Mouse (Mus musculus) liver, embryonic 15.5 days (tissue): ENCODE data around the gene Pcp4l1. TPM values are rescaled to one million over a fixed set of nuclear protein-coding genes. Genes with fewer than 3 reads are reported as not detected.

Experiments used
- ATAC-seq: fragments of 200-750 bp; cut with Nextera tagmentation; 2 replicates; pipeline ENCODE4 v1.8.0; 2017; ENCODE audit warnings: moderate number of reproducible peaks, mild to moderate bottlenecking, moderate library complexity; ENCODE audit not compliant: insufficient read depth
- H3K27ac ChIP-seq: fragments of 300-500 bp; sonication (generic); replicated peaks from 2 replicates; pipeline ENCODE4 v1.5.1; 2015; ENCODE audit warnings: mild to moderate bottlenecking, inconsistent platforms
- H3K27me3 ChIP-seq: fragments of 300-500 bp; sonication (generic); 2 replicates; pipeline ENCODE4 v1.6.1; 2015; ENCODE audit warnings: mild to moderate bottlenecking, inconsistent platforms
- H3K36me3 ChIP-seq: fragments of 300-500 bp; sonication (generic); replicated peaks from 2 replicates; pipeline ENCODE4 v1.6.1; 2015; ENCODE audit warnings: moderate library complexity, mild to moderate bottlenecking, inconsistent platforms
- H3K4me1 ChIP-seq: fragments of 300-500 bp; sonication (generic); replicated peaks from 2 replicates; pipeline ENCODE4 v1.6.1; 2015; ENCODE audit warnings: inconsistent platforms
- H3K4me2 ChIP-seq: fragments of 300-500 bp; sonication (generic); 2 replicates; pipeline ENCODE4 v1.6.1; 2015; ENCODE audit warnings: moderate library complexity, mild to moderate bottlenecking, inconsistent platforms
- H3K4me3 ChIP-seq: fragments of 300-500 bp; sonication (generic); replicated peaks from 2 replicates; pipeline ENCODE4 v1.5.1; 2015; ENCODE audit warnings: mild to moderate bottlenecking, inconsistent platforms
- H3K9ac ChIP-seq: fragments of 300-500 bp; sonication (generic); 2 replicates; pipeline ENCODE4 v1.6.1; 2015; ENCODE audit warnings: moderate library complexity, mild to moderate bottlenecking, inconsistent platforms
- H3K9me3 ChIP-seq: fragments of 300-500 bp; sonication (generic); replicated peaks from 2 replicates; pipeline ENCODE4 v1.6.1; 2016; ENCODE audit warnings: inconsistent platforms
- WGBS: fragments of 180-500 bp; shearing (Covaris S2); methylation state at CpG from one replicate; pipeline ENCODE4 v1.1.7; 2015; ENCODE audit warnings: mixed read lengths; ENCODE audit not compliant: insufficient replicate concordance; 5-methylcytosine and 5-hydroxymethylcytosine counted together
- polyA plus RNA-seq: library from polyadenylated mRNA; unstranded; fragments of >200 nt; fragmentation: Nextera tagmentation; extraction: Ambion mirVana; gene quantifications from 2 replicates; pipeline ENCODE4 v1.2.1, GENCODE M21; 2015

The Pcp4l1 gene
- polyA plus RNA-seq, 1 experiment from 2014 or later, result 1.7 TPM

GRCm38 (mm10) chr1:171232348-171232747, 36.3 kb upstream of the Pcp4l1 start:
- Histone ChIP-seq H3K27me3 (no peaks in the 10 kb centered on the region), H3K9ac (no peak overlapping the region), H3K4me1 (peaks cover 39% of the 10 kb centered on the region), H3K4me2 (peak overlapping the region; percentile 27), H3K9me3 (no peaks in the 10 kb centered on the region), H3K36me3 (peaks cover 35% of the 10 kb centered on the region), H3K4me3 (peak overlapping the region; percentile 43), H3K27ac (peak overlapping the region; percentile 74; the same call in 1 of the 2 replicates)
- WGBS, result 42% methylated on average over 5 of the region's 5 CpGs
- ATAC-seq, result no peak

DNA sequence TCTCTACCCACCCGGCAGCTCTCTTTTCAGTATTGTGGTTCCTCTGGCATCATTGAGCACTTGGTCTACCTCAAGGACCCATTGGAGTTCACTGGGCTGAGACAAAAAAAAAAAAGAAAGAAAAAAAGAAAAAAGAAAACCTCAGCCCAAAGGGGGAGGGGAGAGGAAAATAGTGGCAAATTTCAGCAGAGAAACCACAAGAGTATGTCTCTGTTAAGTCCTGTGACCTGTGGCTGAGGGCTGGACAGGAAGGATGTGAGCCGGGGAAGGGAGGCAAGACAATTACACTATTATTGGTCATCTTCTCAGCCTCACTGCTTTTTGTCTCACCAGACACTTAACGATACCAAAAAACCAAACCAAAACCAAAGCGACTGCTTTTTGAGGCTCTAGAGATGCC, 35.8 kb upstream of the Pcp4l1 start:
- ATAC-seq, result no peak
- Histone ChIP-seq H3K27me3 (no peaks in the 10 kb centered on the region), H3K36me3 (peaks cover 30% of the 10 kb centered on the region), H3K9ac (no peak overlapping the region), H3K4me1 (peaks cover 39% of the 10 kb centered on the region), H3K4me3 (peak overlapping the region; percentile 43), H3K4me2 (peak overlapping the region; percentile 27), H3K9me3 (no peaks in the 10 kb centered on the region), H3K27ac (no peak overlapping the region)
- WGBS, result 26% methylated on average over 4 of the region's 4 CpGs

DNA sequence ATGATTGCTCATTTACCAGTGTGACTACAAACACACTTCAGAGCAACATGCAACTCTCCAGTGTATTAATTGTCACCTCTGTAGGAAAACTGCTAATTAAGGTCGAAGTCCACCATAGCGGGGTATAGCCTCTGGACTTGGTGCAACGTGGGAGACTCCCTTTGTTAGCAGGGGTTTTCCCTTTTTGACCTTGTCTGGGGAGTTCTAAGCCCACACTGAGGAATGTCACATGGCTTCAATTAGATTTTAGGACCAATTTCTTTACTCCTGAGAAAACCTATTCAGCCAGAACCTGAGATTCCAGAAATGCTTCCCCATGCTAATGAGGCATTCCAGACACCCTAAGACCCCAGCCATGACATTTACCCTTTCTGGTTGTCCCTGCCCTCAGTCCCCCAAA, 34.1 kb upstream of the Pcp4l1 start:
- Histone ChIP-seq H3K27me3 (no peaks in the 10 kb centered on the region), H3K9ac (no peak overlapping the region), H3K36me3 (peaks cover 15% of the 10 kb centered on the region), H3K27ac (no peak overlapping the region), H3K4me3 (no peak overlapping the region), H3K4me1 (peaks cover 35% of the 10 kb centered on the region), H3K9me3 (no peaks in the 10 kb centered on the region), H3K4me2 (no peak overlapping the region)
- ATAC-seq, result no peak
- 75% methylated on average over 3 of the region's 3 CpGs for WGBS

GRCm38 (mm10) chr1:171229750-171230149, 33.7 kb upstream of the Pcp4l1 start:
- H3K9me3 ChIP-seq, result no peaks in the 10 kb centered on the region
- WGBS, result 64% methylated on average over 6 of the region's 6 CpGs
- H3K4me2 ChIP-seq, result no peak overlapping the region
- no peak for ATAC-seq
- no peak overlapping the region for H3K9ac ChIP-seq
- no peak overlapping the region for H3K4me3 ChIP-seq
- H3K27ac ChIP-seq, result no peak overlapping the region
- no peaks in the 10 kb centered on the region for H3K27me3 ChIP-seq
- peaks cover 11% of the 10 kb centered on the region for H3K36me3 ChIP-seq
- H3K4me1 ChIP-seq, result peaks cover 30% of the 10 kb centered on the region

DNA sequence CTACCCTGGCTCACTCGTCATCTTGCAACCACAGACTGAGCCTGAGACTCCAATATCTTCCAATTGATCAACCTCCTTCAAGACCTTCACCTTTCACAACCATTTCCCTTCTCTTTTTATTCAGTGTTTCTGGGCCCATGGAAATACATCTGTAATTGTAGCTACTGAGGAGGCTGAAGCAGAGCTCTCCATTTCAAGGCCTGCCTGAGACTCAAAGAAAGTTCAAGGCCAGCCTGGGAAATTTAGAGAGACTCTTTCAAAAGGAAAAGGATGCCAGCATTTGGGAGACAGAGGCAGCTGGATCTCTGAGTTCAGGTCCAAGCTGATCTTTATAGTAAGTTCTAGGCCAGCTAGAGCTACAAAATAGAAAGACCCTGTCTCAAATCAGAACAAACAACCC, 31.8 kb upstream of the Pcp4l1 start:
- H3K4me3 ChIP-seq, result no peak overlapping the region
- H3K27ac ChIP-seq, result no peak overlapping the region
- ATAC-seq, result no peak
- no peaks in the 10 kb centered on the region for H3K9me3 ChIP-seq
- no peaks in the 10 kb centered on the region for H3K27me3 ChIP-seq
- H3K9ac ChIP-seq, result no peak overlapping the region
- H3K36me3 ChIP-seq, result no peaks in the 10 kb centered on the region
- peaks cover 16% of the 10 kb centered on the region for H3K4me1 ChIP-seq
- 19% methylated on average over 1 of the region's 1 CpGs for WGBS
- H3K4me2 ChIP-seq, result no peak overlapping the region

GRCm38 (mm10) chr1:171226780-171227179, 30.7 kb upstream of the Pcp4l1 start:
- Histone ChIP-seq H3K27ac (no peak overlapping the region; the same call in 1 of the 2 replicates), H3K27me3 (no peaks in the 10 kb centered on the region), H3K9me3 (no peaks in the 10 kb centered on the region), H3K4me2 (peak overlapping the region; percentile 41), H3K9ac (peak overlapping the region; percentile 25; the same call in 1 of the 2 replicates), H3K4me3 (peak overlapping the region; percentile 44), H3K4me1 (peaks cover 12% of the 10 kb centered on the region), H3K36me3 (no peaks in the 10 kb centered on the region)
- 43% methylated on average over 4 of the region's 4 CpGs for WGBS
- no peak for ATAC-seq

- Histone ChIP-seq H3K36me3 (0 out of 2 replicates have a peak, but pooled peaks cover 7% of the 10 kb centered on the region), H3K9me3 (no peaks in the 10 kb centered on the region), H3K4me1 (peaks cover 25% of the 10 kb centered on the region), H3K27me3 (no peaks in the 10 kb centered on the region), H3K4me2 (peak within 1 kb of the TSS; percentile 44), H3K4me3 (peak within 1 kb of the TSS; percentile 44), H3K9ac (0 out of 2 replicates have a peak within 1 kb of the TSS, but pooled peaks have one; percentile 25), H3K27ac (peak within 1 kb of the TSS; percentile 87)
- ATAC-seq, result 0 out of 2 replicates have a peak, but pooled peaks have one; percentile 4
- WGBS, result 64% methylated on average over 5 of the region's 5 CpGs
Measured at GRCm38 (mm10) chr1:171224857-171225256, 28.8 kb upstream of the Pcp4l1 start, which contains the start of gene Apoa2. Apoa2 (plus strand) TSS chr1:171225054.

- H3K4me1 ChIP-seq, result peaks cover 25% of the 10 kb centered on the region
- WGBS, result 79% methylated on average over 2 of the region's 2 CpGs
- no peak overlapping the region for H3K4me3 ChIP-seq
- no peaks in the 10 kb centered on the region for H3K27me3 ChIP-seq
- no peak overlapping the region; the same call in 1 of the 2 replicates for H3K4me2 ChIP-seq
- peak; percentile 21 for ATAC-seq
- H3K9ac ChIP-seq, result no peak overlapping the region
- no peaks in the 10 kb centered on the region for H3K9me3 ChIP-seq
- peak overlapping the region; percentile 87 for H3K27ac ChIP-seq
- H3K36me3 ChIP-seq, result peaks cover 17% of the 10 kb centered on the region
Measured at GRCm38 (mm10) chr1:171223796-171224195, 27.7 kb upstream of the Pcp4l1 start.

GRCm38 (mm10) chr1:171223168-171223567, 27.1 kb upstream of the Pcp4l1 start:
- no peak for ATAC-seq
- WGBS, result 54% methylated on average over 6 of the region's 6 CpGs
- no peaks in the 10 kb centered on the region for H3K9me3 ChIP-seq
- peak overlapping the region; percentile 90 for H3K4me2 ChIP-seq
- peak overlapping the region; percentile 59 for H3K9ac ChIP-seq
- peaks cover 25% of the 10 kb centered on the region for H3K4me1 ChIP-seq
- peaks cover 21% of the 10 kb centered on the region for H3K36me3 ChIP-seq
- no peaks in the 10 kb centered on the region for H3K27me3 ChIP-seq
- H3K4me3 ChIP-seq, result peak overlapping the region; percentile 69
- H3K27ac ChIP-seq, result peak overlapping the region; percentile 87

- Histone ChIP-seq H3K9me3 (no peaks in the 10 kb centered on the region), H3K9ac (peak within 1 kb of the TSS; percentile 59), H3K4me3 (peak within 1 kb of the TSS; percentile 69), H3K27me3 (no peaks in the 10 kb centered on the region), H3K4me1 (peaks cover 25% of the 10 kb centered on the region), H3K27ac (peak within 1 kb of the TSS; percentile 87), H3K4me2 (peak within 1 kb of the TSS; percentile 90), H3K36me3 (peaks cover 26% of the 10 kb centered on the region)
- 2% methylated on average over 28 of the region's 28 CpGs for WGBS
- ATAC-seq, result peak; percentile 93
Measured at GRCm38 (mm10) chr1:171222238-171223155, 26.4 kb upstream of the Pcp4l1 start, which contains the start of gene Tomm40l. Tomm40l (minus strand) TSS chr1:171222514.
